Mouse (Mus musculus) neural tube, embryonic 12.5 days (tissue): ENCODE data around the gene Axin1. TPM values are rescaled to one million over a fixed set of nuclear protein-coding genes. Genes with fewer than 3 reads are reported as not detected.

ENCODE experiments used
- ATAC-seq: fragments of 200-750 bp; cut with Nextera tagmentation; 2 replicates; pipeline ENCODE4 v1.8.0; 2017; ENCODE audit warnings: low read depth, mild to moderate bottlenecking, moderate TSS enrichment, moderate library complexity; ENCODE audit not compliant: low FRiP score
- H3K27ac ChIP-seq: fragments of 300-500 bp; sonication (generic); 2 replicates; pipeline ENCODE4 v1.5.1; 2016
- H3K27me3 ChIP-seq: fragments of 300-500 bp; sonication (generic); replicated peaks from 2 replicates; pipeline ENCODE4 v1.6.1; 2016; ENCODE audit warnings: mild to moderate bottlenecking
- H3K36me3 ChIP-seq: fragments of 300-500 bp; sonication (generic); 2 replicates; pipeline ENCODE4 v1.6.1; 2016; ENCODE audit warnings: mild to moderate bottlenecking
- H3K4me1 ChIP-seq: fragments of 300-500 bp; sonication (generic); 2 replicates; pipeline ENCODE4 v1.6.1; 2016
- H3K4me2 ChIP-seq: fragments of 300-500 bp; sonication (generic); replicated peaks from 2 replicates; pipeline ENCODE4 v1.6.1; 2016; ENCODE audit warnings: mild to moderate bottlenecking
- H3K4me3 ChIP-seq: fragments of 300-500 bp; sonication (generic); 2 replicates; pipeline ENCODE4 v1.5.1; 2016
- H3K9ac ChIP-seq: fragments of 300-500 bp; sonication (generic); 2 replicates; pipeline ENCODE4 v1.6.1; 2016; ENCODE audit warnings: mild to moderate bottlenecking
- H3K9me3 ChIP-seq: fragments of 300-500 bp; sonication (generic); 2 replicates; pipeline ENCODE4 v1.6.1; 2016; ENCODE audit warnings: mild to moderate bottlenecking
- WGBS: fragments of 180-500 bp; shearing (Covaris S2); methylation state at CpG from one replicate; pipeline ENCODE4 v1.1.7; 2016; 5-methylcytosine and 5-hydroxymethylcytosine counted together
- polyA plus RNA-seq: library from polyadenylated mRNA; unstranded; fragments of >200 nt; fragmentation: Nextera tagmentation; extraction: Ambion mirVana; gene quantifications from 2 replicates; pipeline ENCODE4 v1.2.1, GENCODE M21; 2016

Axin1 gene
- polyA plus RNA-seq, 1 experiment from 2014 or later = 23.4 TPM

GRCm38 (mm10) chr17:26235077-26235815 is 96.8 kb downstream of the Axin1 start:
- WGBS = 51% methylated on average over 13 of the region's 13 CpGs
- H3K27ac ChIP-seq = no peak overlapping the region

DNA sequence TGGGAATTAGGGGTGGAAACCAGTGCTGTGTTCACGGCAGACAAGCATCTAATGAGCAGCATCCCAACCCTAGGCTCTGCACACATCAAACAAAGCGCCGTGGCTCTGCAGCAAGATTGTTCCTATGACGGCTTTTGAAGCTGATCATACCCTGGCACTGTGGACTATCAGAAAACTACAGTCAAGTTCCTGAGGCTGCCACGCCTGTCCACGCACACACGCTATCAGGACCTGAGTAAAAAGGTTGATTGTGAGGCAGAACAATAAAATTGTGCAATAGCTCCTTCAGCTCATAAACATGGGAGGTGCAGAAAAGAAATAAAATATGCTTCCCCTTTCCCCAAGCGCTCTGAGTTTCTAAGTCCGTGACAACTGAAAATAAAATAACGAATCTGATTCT is 99.2 kb downstream of the Axin1 start:
- H3K27me3 ChIP-seq = no peaks in the 10 kb centered on the region
- 85% methylated on average over 10 of the region's 10 CpGs for WGBS
- H3K4me1 ChIP-seq = peaks cover 9% of the 10 kb centered on the region
- H3K9me3 ChIP-seq = no peaks in the 10 kb centered on the region
- no peaks in the 10 kb centered on the region for H3K36me3 ChIP-seq
- H3K27ac ChIP-seq = no peak overlapping the region
- no peak for ATAC-seq
- H3K9ac ChIP-seq = no peak overlapping the region
- H3K4me2 ChIP-seq = no peak overlapping the region
- H3K4me3 ChIP-seq = no peak overlapping the region

More at GRCm38 (mm10) chr17:26235077-26235815, 96.8 kb downstream of the Axin1 start:
- no peaks in the 10 kb centered on the region for H3K9me3 ChIP-seq
- ATAC-seq = no peak
- H3K9ac ChIP-seq = no peak overlapping the region
- no peaks in the 10 kb centered on the region for H3K36me3 ChIP-seq
- no peak overlapping the region for H3K4me2 ChIP-seq
- no peak overlapping the region for H3K4me3 ChIP-seq
- peaks cover 9% of the 10 kb centered on the region for H3K4me1 ChIP-seq
- no peaks in the 10 kb centered on the region for H3K27me3 ChIP-seq

- Histone ChIP-seq H3K9me3 (no peaks in the 10 kb centered on the region), H3K4me2 (no peak overlapping the region), H3K27me3 (no peaks in the 10 kb centered on the region), H3K4me1 (peaks cover 9% of the 10 kb centered on the region), H3K36me3 (no peaks in the 10 kb centered on the region), H3K4me3 (no peak overlapping the region), H3K27ac (no peak overlapping the region), H3K9ac (no peak overlapping the region)
- WGBS = 76% methylated on average over 2 of the region's 2 CpGs
- no peak for ATAC-seq
Observed at GRCm38 (mm10) chr17:26239551-26239950, 101.1 kb downstream of the Axin1 start.

GRCm38 (mm10) chr17:26240120-26240790 is 101.8 kb downstream of the Axin1 start:
- no peak overlapping the region for H3K9ac ChIP-seq
- no peak overlapping the region for H3K4me3 ChIP-seq
- no peak overlapping the region for H3K4me2 ChIP-seq
- no peaks in the 10 kb centered on the region for H3K27me3 ChIP-seq
- H3K9me3 ChIP-seq = no peaks in the 10 kb centered on the region
- ATAC-seq = no peak
- H3K27ac ChIP-seq = no peak overlapping the region
- H3K36me3 ChIP-seq = no peaks in the 10 kb centered on the region
- WGBS = 85% methylated on average over 6 of the region's 6 CpGs
- peaks cover 5% of the 10 kb centered on the region for H3K4me1 ChIP-seq

DNA sequence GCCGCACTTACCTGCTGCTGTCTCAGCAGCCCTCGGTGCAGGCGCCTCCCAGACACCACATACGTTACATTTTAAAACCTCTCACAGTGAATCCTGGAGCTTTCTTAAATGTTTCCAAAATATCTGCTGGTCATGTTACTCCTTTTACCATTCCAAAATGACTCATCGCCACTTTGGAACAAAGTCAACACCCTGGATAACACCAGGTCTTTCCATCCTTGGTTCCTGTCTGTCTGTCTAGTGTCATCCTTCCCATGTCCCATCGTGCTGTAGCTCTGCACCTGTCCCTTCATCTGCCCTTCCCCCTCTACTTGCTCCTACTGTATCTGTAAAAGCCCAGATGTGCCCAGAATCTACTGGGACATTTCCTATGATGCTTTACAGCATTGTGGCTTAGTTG is 102.5 kb downstream of the Axin1 start:
- no peaks in the 10 kb centered on the region; the same call in none of the 2 replicates for H3K4me1 ChIP-seq
- no peak overlapping the region for H3K9ac ChIP-seq
- H3K36me3 ChIP-seq = no peaks in the 10 kb centered on the region
- no peak overlapping the region for H3K27ac ChIP-seq
- H3K4me3 ChIP-seq = no peak overlapping the region
- H3K9me3 ChIP-seq = no peaks in the 10 kb centered on the region
- 84% methylated on average over 6 of the region's 6 CpGs for WGBS
- no peak overlapping the region for H3K4me2 ChIP-seq
- no peaks in the 10 kb centered on the region for H3K27me3 ChIP-seq
- ATAC-seq = no peak

GRCm38 (mm10) chr17:26243471-26244100 is 105.1 kb downstream of the Axin1 start:
- Histone ChIP-seq H3K27me3 (no peaks in the 10 kb centered on the region), H3K4me1 (no peaks in the 10 kb centered on the region; the same call in 1 of the 2 replicates), H3K4me2 (peak overlapping the region; percentile 73), H3K27ac (no peak overlapping the region), H3K9me3 (no peaks in the 10 kb centered on the region), H3K4me3 (peak overlapping the region; percentile 60), H3K36me3 (no peaks in the 10 kb centered on the region), H3K9ac (peak overlapping the region; percentile 54)
- WGBS = under 1% methylated on average over 32 of the region's 32 CpGs
- peak; percentile 87 for ATAC-seq

GRCm38 (mm10) chr17:26244101-26244841 is 105.8 kb downstream of the Axin1 start, which contains the start of gene Fam234a:
Fam234a (minus strand) TSS chr17:26244242.
- peak; percentile 96 for ATAC-seq
- peak within 1 kb of the TSS; percentile 54 for H3K9ac ChIP-seq

More at GRCm38 (mm10) chr17:26244101-26244841, 105.8 kb downstream of the Axin1 start, which contains the start of gene Fam234a:
- Histone ChIP-seq H3K27ac (peak within 1 kb of the TSS; percentile 50; the same call in 1 of the 2 replicates), H3K4me2 (peak within 1 kb of the TSS; percentile 73), H3K4me3 (peak within 1 kb of the TSS; percentile 60), H3K27me3 (no peaks in the 10 kb centered on the region), H3K36me3 (no peaks in the 10 kb centered on the region), H3K4me1 (no peaks in the 10 kb centered on the region; the same call in 1 of the 2 replicates), H3K9me3 (no peaks in the 10 kb centered on the region)
- 8% methylated on average over 33 of the region's 33 CpGs for WGBS

Other genes starting within 250 kb of the Axin1 start
- gene Rab40c, start 219.0 kb upstream of the Axin1 start, polyA plus RNA-seq = 47.7 and 49.3 TPM in 2 replicates
- 54.7 and 57.3 TPM in 2 replicates for gene Pigq, start 193.8 kb upstream of the Axin1 start, polyA plus RNA-seq
- 0.11 and 0.14 TPM in 2 replicates for gene Nhlrc4, start 193.7 kb upstream of the Axin1 start, polyA plus RNA-seq
- gene A930017K11Rik, start 186.1 kb upstream of the Axin1 start, polyA plus RNA-seq = 0.08 TPM in 2 replicates
- gene Capn15, start 152.9 kb upstream of the Axin1 start, polyA plus RNA-seq = 28.2 and 31.5 TPM in 2 replicates
- gene Rab11fip3, start 69.1 kb upstream of the Axin1 start, polyA plus RNA-seq = 33.8 and 36.7 TPM in 2 replicates
- gene Decr2, start 48.4 kb upstream of the Axin1 start, polyA plus RNA-seq = 28.6 and 30.1 TPM in 2 replicates
- 50.8 and 54.4 TPM in 2 replicates for gene Nme4, start 43.1 kb upstream of the Axin1 start, polyA plus RNA-seq
- 2.3 and 2.4 TPM in 2 replicates for gene Tmem8, start 25.4 kb upstream of the Axin1 start, polyA plus RNA-seq
- 190 and 200 TPM in 2 replicates for gene Mrpl28, start 15.2 kb upstream of the Axin1 start, polyA plus RNA-seq
- gene Pdia2, start 60.4 kb downstream of the Axin1 start, polyA plus RNA-seq = 0.15 and 0.60 TPM in 2 replicates
- gene Rgs11, start 64.3 kb downstream of the Axin1 start, polyA plus RNA-seq = 6.0 and 6.3 TPM in 2 replicates
- 37.6 and 45.2 TPM in 2 replicates for gene Arhgdig, start 69.1 kb downstream of the Axin1 start, polyA plus RNA-seq
- gene Fam234a, start 105.6 kb downstream of the Axin1 start, polyA plus RNA-seq = 28.6 and 29.9 TPM in 2 replicates
- gene Luc7l, start 114.2 kb downstream of the Axin1 start, polyA plus RNA-seq = 141 and 146 TPM in 2 replicates